Mouse (Mus musculus) hindbrain, embryonic 11.5 days (tissue): ENCODE data around the gene Olfr791. TPM values are rescaled to one million over a fixed set of nuclear protein-coding genes. Genes with fewer than 3 reads are reported as not detected.
A peak's percentile ranks its signal among the peaks of the same experiment; 100 is the strongest.

ENCODE experiments used
- ATAC-seq: fragments of 200-750 bp; cut with Nextera tagmentation; 2 replicates; pipeline ENCODE4 v1.8.0; 2017; ENCODE audit warnings: mild to moderate bottlenecking, moderate TSS enrichment, moderate library complexity; ENCODE audit not compliant: low FRiP score
- DNase-seq: peaks from one replicate; pipeline ENCODE4 v3.0.0-alpha.2; 2015; ENCODE audit warnings: low spot score
- H3K27ac ChIP-seq: fragments of 300-500 bp; sonication (generic); 2 replicates; pipeline ENCODE4 v1.5.1; 2014; ENCODE audit warnings: mild to moderate bottlenecking, low read depth, low read length
- H3K27me3 ChIP-seq: fragments of 300-500 bp; sonication (generic); 2 replicates; pipeline ENCODE4 v1.6.1; 2014; ENCODE audit warnings: mild to moderate bottlenecking, low read length, moderate library complexity, mixed read lengths; ENCODE audit not compliant: control insufficient read depth, insufficient read depth
- H3K36me3 ChIP-seq: fragments of 300-500 bp; sonication (generic); 2 replicates; pipeline ENCODE4 v1.6.1; 2014; ENCODE audit warnings: mild to moderate bottlenecking, low read length, moderate library complexity, mixed read lengths; ENCODE audit not compliant: control insufficient read depth, insufficient read depth
- H3K4me1 ChIP-seq: fragments of 300-500 bp; sonication (generic); replicated peaks from 2 replicates; pipeline ENCODE4 v1.6.1; 2014; ENCODE audit warnings: low read length, mixed read lengths; ENCODE audit not compliant: control insufficient read depth, insufficient read depth
- H3K4me2 ChIP-seq: fragments of 300-500 bp; sonication (generic); replicated peaks from 2 replicates; pipeline ENCODE4 v1.6.1; 2014; ENCODE audit warnings: mild to moderate bottlenecking, low read depth, low read length
- H3K4me3 ChIP-seq: fragments of 300-500 bp; sonication (generic); 2 replicates; pipeline ENCODE4 v1.5.1; 2014; ENCODE audit warnings: low read depth, low read length
- H3K9ac ChIP-seq: fragments of 300-500 bp; sonication (generic); 2 replicates; pipeline ENCODE4 v1.6.1; 2014; ENCODE audit warnings: low read depth, low read length
- H3K9me3 ChIP-seq: fragments of 300-500 bp; sonication (generic); 2 replicates; pipeline ENCODE4 v1.6.1; 2016; ENCODE audit warnings: low read length; ENCODE audit not compliant: control insufficient read depth
- WGBS: fragments of 180-500 bp; shearing (Covaris S2); extraction: QIAGEN DNeasy Blood & Tissue Kit; methylation state at CpG from one replicate; pipeline ENCODE4 v1.1.7; 2014; 5-methylcytosine and 5-hydroxymethylcytosine counted together
- polyA plus RNA-seq: library from polyadenylated mRNA; unstranded; fragments of >200 nt; fragmentation: Nextera tagmentation; extraction: Ambion mirVana; gene quantifications from 2 replicates; pipeline ENCODE4 v1.2.1, GENCODE M21; 2014

Gene Olfr791
- polyA plus RNA-seq, result not detected in 2 replicates

DNA sequence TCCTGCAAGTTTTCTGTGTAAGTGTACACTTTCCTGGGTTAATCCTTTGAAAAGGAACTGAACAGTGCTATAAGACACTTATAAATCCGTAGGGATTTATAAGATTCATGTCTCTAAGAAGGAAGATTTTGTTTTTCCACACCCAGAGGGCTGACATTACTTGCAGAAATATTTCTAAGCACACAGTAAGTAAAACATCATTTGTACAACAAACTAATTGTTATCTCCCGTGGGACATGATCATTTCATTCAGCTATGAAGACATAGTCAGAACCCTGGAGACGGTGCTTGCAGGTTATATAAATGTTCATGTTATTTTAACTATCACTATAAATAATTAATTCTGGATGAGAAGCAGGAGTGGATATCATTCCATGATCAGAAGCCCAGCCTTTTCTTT is at the start of gene Olfr791:
Olfr791 (plus strand) TSS at position 301 of the 400 bp plus-strand sequence.
- Histone ChIP-seq H3K36me3 (no peaks in the 10 kb centered on the region), H3K4me2 (no peak within 1 kb of the TSS), H3K4me1 (no peaks in the 10 kb centered on the region), H3K9ac (no peak within 1 kb of the TSS), H3K9me3 (no peaks in the 10 kb centered on the region), H3K4me3 (no peak within 1 kb of the TSS), H3K27ac (no peak within 1 kb of the TSS), H3K27me3 (no peaks in the 10 kb centered on the region)
- no peak for ATAC-seq
- DNase-seq, result no peak
- WGBS, result 79% methylated on average over 3 of the region's 3 CpGs

DNA sequence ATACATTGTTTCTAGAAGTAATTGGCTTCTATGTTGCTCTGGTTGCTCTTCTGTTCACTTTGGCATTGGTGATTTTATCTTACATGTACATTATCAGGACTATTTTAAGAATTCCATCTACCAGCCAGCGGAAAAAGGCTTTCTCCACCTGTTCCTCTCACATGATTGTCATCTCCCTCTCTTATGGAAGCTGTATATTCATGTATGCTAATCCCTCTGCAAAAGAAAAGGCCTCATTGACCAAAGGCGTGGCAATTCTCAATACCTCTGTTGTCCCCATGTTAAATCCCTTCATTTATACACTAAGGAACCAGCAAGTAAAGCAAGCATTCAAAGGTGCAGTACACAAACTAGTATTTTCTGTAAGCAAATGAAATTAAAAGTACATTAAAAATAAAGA is 48.3 kb upstream of the Olfr791 start:
- Histone ChIP-seq H3K27me3 (no peaks in the 10 kb centered on the region), H3K9me3 (no peaks in the 10 kb centered on the region), H3K36me3 (no peaks in the 10 kb centered on the region), H3K4me2 (no peak overlapping the region), H3K4me1 (no peaks in the 10 kb centered on the region), H3K4me3 (no peak overlapping the region), H3K27ac (no peak overlapping the region), H3K9ac (no peak overlapping the region)
- DNase-seq (no peak), ATAC-seq (no peak)
- WGBS, result 66% methylated on average over 2 of the region's 2 CpGs

DNA sequence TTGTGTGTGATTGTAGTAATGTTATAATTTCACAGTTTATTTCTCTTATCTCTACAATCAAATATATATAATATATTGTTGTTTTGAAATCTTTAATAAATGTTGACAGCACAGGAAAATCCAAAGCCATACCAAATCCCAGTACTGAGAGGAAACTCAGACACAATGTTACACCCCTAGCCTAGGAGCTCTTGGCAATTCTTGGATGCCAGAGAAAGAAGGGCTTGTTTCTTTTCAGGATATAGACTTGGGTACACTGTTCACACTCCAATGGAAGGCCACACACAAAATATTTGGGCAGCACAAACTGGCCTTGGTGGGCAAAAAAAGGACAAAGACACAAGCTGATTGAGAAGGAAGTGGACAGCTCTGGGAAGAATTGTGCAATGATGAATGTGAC is 47.9 kb upstream of the Olfr791 start:
- Histone ChIP-seq H3K36me3 (no peaks in the 10 kb centered on the region), H3K9ac (no peak overlapping the region), H3K4me1 (no peaks in the 10 kb centered on the region), H3K9me3 (no peaks in the 10 kb centered on the region), H3K27ac (no peak overlapping the region), H3K27me3 (no peaks in the 10 kb centered on the region), H3K4me3 (no peak overlapping the region), H3K4me2 (no peak overlapping the region)
- DNase-seq, result no peak
- ATAC-seq, result no peak

DNA sequence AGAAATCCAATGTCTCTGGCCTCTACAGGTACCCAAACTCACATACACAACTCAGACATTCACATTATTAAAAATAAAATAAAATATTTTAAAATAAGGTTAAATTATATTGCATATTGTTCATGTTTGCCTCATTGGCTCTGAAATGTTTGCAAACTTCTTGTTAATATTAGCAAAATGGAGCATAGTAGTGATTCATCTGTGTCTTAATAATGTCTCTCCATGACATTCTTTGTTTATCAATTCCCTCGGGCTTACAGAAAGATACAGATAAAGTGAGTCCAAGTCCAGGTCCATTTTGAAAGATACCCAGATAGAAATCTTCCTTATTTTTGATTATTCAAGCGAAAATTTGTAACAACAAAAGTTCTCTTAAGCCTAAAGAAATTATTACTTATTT is 37.1 kb upstream of the Olfr791 start, which contains the start of gene Olfr789:
Olfr789 (plus strand) TSS at position 301 of the 400 bp plus-strand sequence.
- DNase-seq (no peak), ATAC-seq (no peak)
- Histone ChIP-seq H3K27ac (no peak within 1 kb of the TSS), H3K4me1 (no peaks in the 10 kb centered on the region), H3K4me2 (no peak within 1 kb of the TSS), H3K36me3 (no peaks in the 10 kb centered on the region), H3K27me3 (no peaks in the 10 kb centered on the region), H3K4me3 (no peak within 1 kb of the TSS), H3K9me3 (no peaks in the 10 kb centered on the region), H3K9ac (no peak within 1 kb of the TSS)
- WGBS, result 73% methylated on average over 2 of the region's 2 CpGs

DNA sequence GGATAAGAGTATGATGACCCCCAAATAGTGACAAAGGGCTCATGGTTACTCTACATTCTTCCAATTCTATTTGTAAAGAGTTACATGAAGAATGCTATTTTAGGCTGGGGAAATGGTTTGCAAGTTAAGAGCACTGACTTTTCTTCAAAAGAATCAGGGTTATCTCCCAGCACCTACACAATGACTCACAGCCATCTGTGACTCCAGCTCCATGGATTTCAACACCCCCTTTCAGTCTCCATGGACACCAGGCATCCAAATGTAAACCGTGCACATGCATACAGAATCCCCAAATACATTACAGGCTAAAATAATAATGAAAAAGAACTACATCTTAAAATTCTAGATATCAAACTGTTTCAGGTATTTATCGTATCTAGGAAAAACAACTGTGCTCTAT is 31.5 kb upstream of the Olfr791 start:
- Histone ChIP-seq H3K4me2 (no peak overlapping the region), H3K27ac (no peak overlapping the region), H3K27me3 (no peaks in the 10 kb centered on the region), H3K9ac (no peak overlapping the region), H3K9me3 (no peaks in the 10 kb centered on the region), H3K4me1 (no peaks in the 10 kb centered on the region), H3K36me3 (no peaks in the 10 kb centered on the region), H3K4me3 (no peak overlapping the region)
- 75% methylated on average over 2 of the region's 2 CpGs for WGBS
- DNase-seq, result no peak
- ATAC-seq, result no peak

DNA sequence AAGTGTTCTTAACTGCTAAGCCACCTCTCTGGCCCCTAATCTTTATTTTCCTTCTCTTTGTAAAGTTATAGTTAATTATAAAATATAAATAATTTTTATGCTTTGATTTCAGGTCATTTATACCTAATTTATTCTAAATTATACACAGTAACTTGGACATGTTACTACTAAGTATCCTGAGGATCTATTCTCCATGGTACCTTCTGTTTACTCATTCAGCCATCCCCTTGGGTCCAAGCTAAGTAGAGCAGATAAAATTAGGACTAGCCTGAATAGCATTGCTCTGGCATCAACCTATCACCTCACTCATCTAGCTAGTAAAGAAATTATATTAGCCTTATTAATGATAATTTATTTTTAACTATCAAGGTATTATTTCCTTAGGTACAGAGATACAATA is 23.4 kb upstream of the Olfr791 start, which contains the start of gene Olfr790:
Olfr790 (plus strand) TSS at position 301 of the 400 bp plus-strand sequence.
- Histone ChIP-seq H3K36me3 (no peaks in the 10 kb centered on the region), H3K4me2 (no peak within 1 kb of the TSS), H3K9me3 (no peaks in the 10 kb centered on the region), H3K9ac (no peak within 1 kb of the TSS), H3K4me1 (no peaks in the 10 kb centered on the region), H3K4me3 (no peak within 1 kb of the TSS), H3K27ac (no peak within 1 kb of the TSS), H3K27me3 (no peaks in the 10 kb centered on the region)
- ATAC-seq (no peak), DNase-seq (no peak)

DNA sequence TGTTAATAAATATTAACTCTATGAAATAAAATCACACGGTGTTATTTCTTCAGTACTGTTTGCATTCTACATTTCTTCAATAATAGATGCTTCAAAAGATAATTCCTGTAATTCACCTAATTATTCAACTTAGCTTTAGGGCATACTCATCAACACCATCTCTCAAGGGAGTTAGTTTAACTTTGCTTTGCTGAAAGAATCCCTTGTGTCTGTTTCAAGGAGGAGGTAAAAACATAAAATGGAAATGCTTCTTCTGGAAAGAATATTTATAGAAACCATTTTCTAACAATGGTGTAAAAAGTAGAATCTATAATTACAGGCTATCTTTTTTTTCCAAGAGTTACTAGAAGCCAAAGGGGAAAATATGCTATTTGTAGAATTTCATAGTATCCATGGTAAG is 17.3 kb downstream of the Olfr791 start, which contains the start of gene Olfr792:
Olfr792 (plus strand) TSS at position 301 of the 400 bp plus-strand sequence.
- no peaks in the 10 kb centered on the region for H3K27me3 ChIP-seq
- H3K4me2 ChIP-seq, result no peak within 1 kb of the TSS
- H3K4me1 ChIP-seq, result no peaks in the 10 kb centered on the region
- no peak within 1 kb of the TSS for H3K4me3 ChIP-seq
- ATAC-seq (no peak), DNase-seq (no peak)
- no peaks in the 10 kb centered on the region for H3K36me3 ChIP-seq
- H3K9ac ChIP-seq, result no peak within 1 kb of the TSS
- no peak within 1 kb of the TSS for H3K27ac ChIP-seq
- H3K9me3 ChIP-seq, result no peaks in the 10 kb centered on the region
- WGBS, result 85% methylated on average over 1 of the region's 1 CpGs

DNA sequence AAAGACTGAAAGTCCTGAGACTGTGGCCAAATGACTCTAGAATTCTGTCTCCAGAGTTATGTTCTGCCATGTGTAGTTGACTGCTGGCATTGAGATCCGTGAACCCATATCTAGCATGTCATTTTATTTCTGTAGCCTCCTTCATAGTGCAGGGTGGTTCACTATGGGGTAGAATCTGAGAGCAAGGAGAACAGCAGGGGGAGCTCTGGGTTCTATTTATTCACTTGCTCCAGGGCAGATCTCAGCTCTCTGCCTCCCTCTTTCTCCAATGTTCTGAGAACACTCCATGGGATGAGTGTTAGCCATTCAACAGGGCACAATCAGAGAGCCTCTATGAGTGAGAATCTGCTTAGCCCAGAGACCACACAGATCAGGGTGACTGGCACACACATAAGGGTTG is 27.8 kb downstream of the Olfr791 start:
- ATAC-seq (peak; percentile 33; the same call in 1 of the 2 replicates), DNase-seq (peak; percentile 2)
- H3K4me2 ChIP-seq, result no peak overlapping the region
- no peak overlapping the region for H3K9ac ChIP-seq
- no peaks in the 10 kb centered on the region for H3K27me3 ChIP-seq
- no peak overlapping the region for H3K4me3 ChIP-seq
- H3K9me3 ChIP-seq, result no peaks in the 10 kb centered on the region
- no peak overlapping the region for H3K27ac ChIP-seq
- no peaks in the 10 kb centered on the region for H3K4me1 ChIP-seq
- H3K36me3 ChIP-seq, result no peaks in the 10 kb centered on the region
- 46% methylated on average over 1 of the region's 1 CpGs for WGBS

DNA sequence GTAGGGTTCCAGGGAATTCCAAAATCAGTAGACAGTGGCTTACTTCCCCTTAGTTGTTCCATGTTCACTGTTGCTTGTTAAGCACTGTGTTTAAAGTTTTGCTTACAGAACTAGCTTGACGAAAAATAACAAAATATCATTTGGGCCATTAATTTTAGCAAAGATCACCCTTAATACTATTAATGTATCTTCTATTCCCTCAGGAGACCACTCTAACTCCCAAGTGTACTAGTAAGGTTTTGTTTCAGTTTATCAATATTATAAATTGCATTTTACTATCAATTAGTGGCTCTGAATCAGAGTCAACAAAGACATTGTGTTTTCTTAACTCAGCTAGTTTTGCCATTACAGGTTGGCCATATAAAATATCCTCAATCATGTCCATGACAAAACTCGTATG is 45.8 kb downstream of the Olfr791 start, which contains the start of gene Olfr794:
Olfr794 (plus strand) TSS at position 301 of the 400 bp plus-strand sequence.
- no peaks in the 10 kb centered on the region for H3K4me1 ChIP-seq
- no peak within 1 kb of the TSS for H3K4me3 ChIP-seq
- DNase-seq (no peak), ATAC-seq (no peak)
- no peak within 1 kb of the TSS for H3K4me2 ChIP-seq
- no peaks in the 10 kb centered on the region for H3K9me3 ChIP-seq
- H3K27me3 ChIP-seq, result no peaks in the 10 kb centered on the region
- 87% methylated on average over 2 of the region's 2 CpGs for WGBS
- H3K27ac ChIP-seq, result no peak within 1 kb of the TSS
- H3K36me3 ChIP-seq, result no peaks in the 10 kb centered on the region
- H3K9ac ChIP-seq, result no peak within 1 kb of the TSS
